Mouse (Mus musculus) kidney, postnatal 0 days (tissue): ENCODE measurements at regions not wholly inside any gene's neighbourhood (a gene's known extent, or its start where the extent isn't known, plus 50 kb on each side); places are given as distances from the start of the nearest gene placed in this dataset.

Experiments used
- ATAC-seq: fragments of 200-750 bp; cut with Nextera tagmentation; replicated peaks from 2 replicates; pipeline ENCODE4 v1.8.0; 2017; ENCODE audit warnings: low read depth, moderate number of reproducible peaks, moderate TSS enrichment, moderate library complexity; ENCODE audit not compliant: low FRiP score
- DNase-seq: peaks from one replicate; pipeline ENCODE4 v3.0.0-alpha.2; 2016; ENCODE audit warnings: low spot score
- H3K27ac ChIP-seq: fragments of 300-500 bp; sonication (generic); 2 replicates; pipeline ENCODE4 v1.5.1; 2014; ENCODE audit warnings: mild to moderate bottlenecking
- H3K27me3 ChIP-seq: fragments of 300-500 bp; sonication (generic); 2 replicates; pipeline ENCODE4 v1.6.1; 2014; ENCODE audit warnings: low read length, mixed read lengths; ENCODE audit not compliant: insufficient read depth
- H3K36me3 ChIP-seq: fragments of 300-500 bp; sonication (generic); 2 replicates; pipeline ENCODE4 v1.6.1; 2014; ENCODE audit warnings: low read length, mixed read lengths; ENCODE audit not compliant: insufficient read depth
- H3K4me1 ChIP-seq: fragments of 300-500 bp; sonication (generic); replicated peaks from 2 replicates; pipeline ENCODE4 v1.6.1; 2014; ENCODE audit warnings: antibody characterized with exemption, low read length, mixed read lengths; ENCODE audit not compliant: insufficient read depth
- H3K4me2 ChIP-seq: fragments of 300-500 bp; sonication (generic); 2 replicates; pipeline ENCODE4 v1.6.1; 2014; ENCODE audit warnings: mild to moderate bottlenecking, low read length, moderate library complexity, mixed read lengths
- H3K4me3 ChIP-seq: fragments of 300-500 bp; sonication (generic); replicated peaks from 2 replicates; pipeline ENCODE4 v1.5.1; 2014; ENCODE audit warnings: low read depth, low read length
- H3K9ac ChIP-seq: fragments of 300-500 bp; sonication (generic); 2 replicates; pipeline ENCODE4 v1.6.1; 2014; ENCODE audit warnings: low read depth, low read length
- H3K9me3 ChIP-seq: fragments of 300-500 bp; sonication (generic); replicated peaks from 2 replicates; pipeline ENCODE4 v1.6.1; 2016; ENCODE audit warnings: low read length, inconsistent platforms, mixed read lengths
- CTCF ChIP-seq: IDR thresholded peaks from 2 replicates; pipeline ENCODE4 v1.5.1; 2016; ENCODE audit warnings: antibody characterized with exemption, low read depth, mild to moderate bottlenecking, moderate library complexity
- WGBS: fragments of 180-500 bp; shearing (Covaris S2); extraction: QIAGEN DNeasy Blood & Tissue Kit; methylation state at CpG from one replicate; pipeline ENCODE4 v1.1.7; 2014; 5-methylcytosine and 5-hydroxymethylcytosine counted together

DNA sequence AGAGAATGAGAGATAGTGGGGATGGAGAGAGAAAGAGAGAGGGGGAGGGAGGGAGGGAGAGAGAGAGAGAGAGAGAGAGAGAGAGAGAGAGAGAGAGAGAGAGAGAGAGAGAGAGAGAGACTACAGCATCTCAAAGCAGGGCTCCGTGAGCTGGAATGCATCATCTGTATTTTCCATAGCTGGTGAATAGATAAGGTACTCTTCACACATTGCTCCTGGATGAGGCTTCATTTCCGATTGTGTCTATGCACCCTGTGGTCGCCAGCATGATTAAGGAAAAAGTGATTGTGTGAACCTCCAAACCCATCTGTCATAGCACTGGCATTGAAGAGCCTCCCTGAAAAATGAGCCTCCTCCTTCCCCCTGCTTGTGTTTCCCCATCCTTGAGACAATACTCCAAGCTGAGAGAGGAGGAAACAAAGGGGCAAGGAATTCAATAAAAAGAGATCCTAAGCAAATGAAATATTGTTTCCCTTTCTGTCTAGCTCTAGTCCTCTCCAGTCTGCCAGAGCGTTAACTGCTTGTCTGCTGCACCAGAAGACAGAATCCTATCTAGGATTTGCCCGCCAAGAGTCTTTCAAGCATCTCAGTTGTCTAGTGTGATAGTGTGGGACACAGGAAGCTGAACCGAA lies 130.4 kb upstream of the Spats2l start:
- DNase-seq, result peak; percentile 66
- 35% methylated on average over 6 of the region's 6 CpGs for WGBS
- no peak overlapping the region for H3K4me2 ChIP-seq
- no peak overlapping the region for H3K27ac ChIP-seq
- H3K36me3 ChIP-seq, result no peaks in the 10 kb centered on the region
- H3K4me3 ChIP-seq, result no peak overlapping the region
- H3K9ac ChIP-seq, result no peak overlapping the region
- H3K4me1 ChIP-seq, result 0 out of 2 replicates have a peak, but pooled peaks cover 2% of the 10 kb centered on the region
- H3K9me3 ChIP-seq, result no peaks in the 10 kb centered on the region
- no peak for TF ChIP-seq CTCF
- no peak for ATAC-seq
- H3K27me3 ChIP-seq, result no peaks in the 10 kb centered on the region

DNA sequence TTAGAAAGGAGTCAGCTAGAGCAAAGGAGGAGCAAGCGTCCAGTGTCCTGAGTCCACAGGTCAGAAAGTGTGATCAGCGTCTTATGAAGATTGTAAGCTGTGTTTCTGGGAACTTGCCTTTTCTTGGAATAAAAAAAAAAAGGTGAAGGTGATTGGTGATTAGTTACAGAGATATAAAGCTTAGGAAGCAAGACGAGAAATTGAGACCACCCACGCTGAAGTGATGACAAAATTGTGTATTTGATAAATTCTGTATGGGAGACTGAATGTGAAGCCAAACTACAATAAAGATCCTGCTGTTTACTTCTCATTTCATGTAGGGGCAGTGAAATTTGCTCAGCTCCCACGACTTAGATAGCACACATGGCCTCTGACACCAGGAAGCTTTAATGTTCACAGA lies 109.0 kb upstream of the Spats2l start:
- DNase-seq (no peak), ATAC-seq (no peak)
- Histone ChIP-seq H3K9me3 (no peaks in the 10 kb centered on the region), H3K36me3 (no peaks in the 10 kb centered on the region), H3K27me3 (no peaks in the 10 kb centered on the region), H3K9ac (no peak overlapping the region), H3K4me1 (no peaks in the 10 kb centered on the region), H3K27ac (no peak overlapping the region), H3K4me3 (no peak overlapping the region), H3K4me2 (no peak overlapping the region)
- 64% methylated on average over 5 of the region's 5 CpGs for WGBS
- no peak for TF ChIP-seq CTCF

DNA sequence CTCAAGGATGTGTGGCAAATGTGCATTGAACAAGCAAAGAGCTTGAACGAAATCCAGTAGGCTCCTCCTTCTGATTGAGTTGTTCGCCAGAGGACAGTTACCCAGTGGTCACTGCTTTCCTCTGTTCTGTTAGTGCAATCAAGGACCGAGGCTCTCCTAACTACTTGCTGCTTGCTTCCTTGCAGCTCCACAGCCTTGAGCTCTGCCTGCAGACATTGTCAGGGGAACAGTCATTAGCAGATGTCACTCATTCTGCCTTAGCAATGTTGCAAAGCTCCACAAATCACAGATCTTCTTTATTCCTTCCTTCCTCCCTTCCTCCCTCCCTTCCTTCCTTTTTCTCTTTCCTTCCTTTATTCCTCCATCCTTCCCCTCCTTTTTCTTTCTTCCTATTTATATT lies 108.2 kb upstream of the Spats2l start:
- H3K27ac ChIP-seq, result no peak overlapping the region
- no peaks in the 10 kb centered on the region for H3K9me3 ChIP-seq
- no peak for TF ChIP-seq CTCF
- no peaks in the 10 kb centered on the region for H3K27me3 ChIP-seq
- H3K36me3 ChIP-seq, result no peaks in the 10 kb centered on the region
- WGBS, result 57% methylated on average over 3 of the region's 3 CpGs
- DNase-seq (no peak), ATAC-seq (no peak)
- H3K9ac ChIP-seq, result no peak overlapping the region
- no peaks in the 10 kb centered on the region for H3K4me1 ChIP-seq
- no peak overlapping the region for H3K4me3 ChIP-seq
- H3K4me2 ChIP-seq, result no peak overlapping the region

DNA sequence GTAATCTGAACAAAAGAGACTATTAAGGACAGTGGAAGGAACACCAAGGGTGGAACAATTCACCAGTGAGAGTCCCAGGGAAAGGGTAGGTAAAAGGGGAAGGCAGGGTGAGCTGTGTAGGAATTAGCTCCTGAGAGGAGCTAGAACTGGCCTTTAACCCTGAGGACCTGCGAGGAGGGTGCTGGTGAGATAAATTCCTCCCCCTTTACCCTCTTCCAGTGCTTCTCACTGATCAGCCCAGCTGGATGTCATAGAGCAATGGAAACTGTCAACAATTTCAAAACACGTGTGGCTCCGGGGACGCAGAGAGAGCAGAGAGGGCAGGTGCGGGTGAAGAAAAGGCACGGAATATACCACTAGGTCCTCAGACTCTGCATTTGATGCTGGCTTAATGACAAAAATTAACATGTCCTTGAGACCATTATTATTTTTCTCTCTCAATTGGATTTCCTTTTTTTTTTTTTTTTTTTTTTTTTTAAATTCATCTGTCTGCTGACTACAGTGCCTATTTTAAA lies 107.7 kb upstream of the Spats2l start:
- Histone ChIP-seq H3K27ac (no peak overlapping the region), H3K9me3 (no peaks in the 10 kb centered on the region), H3K4me3 (no peak overlapping the region), H3K36me3 (no peaks in the 10 kb centered on the region), H3K27me3 (no peaks in the 10 kb centered on the region), H3K4me2 (no peak overlapping the region), H3K4me1 (no peaks in the 10 kb centered on the region), H3K9ac (no peak overlapping the region)
- ATAC-seq (no peak), DNase-seq (no peak)
- WGBS, result 78% methylated on average over 6 of the region's 6 CpGs
- no peak for TF ChIP-seq CTCF

DNA sequence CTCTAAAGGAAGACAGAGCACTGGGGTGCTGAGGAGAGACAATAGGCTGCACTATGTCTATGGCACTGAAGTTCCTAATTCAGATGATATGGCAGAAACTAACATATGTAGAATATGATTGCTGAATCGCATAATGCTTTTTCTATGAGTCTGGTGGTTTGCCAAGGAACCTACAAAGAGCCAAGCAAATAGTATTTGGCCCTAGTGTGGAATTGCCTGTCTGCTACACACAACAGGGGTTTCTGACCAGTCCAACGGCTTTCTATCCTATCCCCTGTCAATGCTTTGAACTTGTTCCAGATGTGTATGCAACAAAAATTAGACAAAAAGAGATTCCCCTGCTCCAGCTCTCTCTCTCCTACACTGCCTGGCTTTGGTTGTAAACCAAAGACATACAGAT lies 100.5 kb upstream of the Spats2l start:
- 79% methylated on average over 2 of the region's 2 CpGs for WGBS
- TF ChIP-seq CTCF, result no peak
- Histone ChIP-seq H3K27ac (no peak overlapping the region), H3K9me3 (no peaks in the 10 kb centered on the region), H3K4me1 (no peaks in the 10 kb centered on the region), H3K36me3 (no peaks in the 10 kb centered on the region), H3K4me2 (no peak overlapping the region), H3K9ac (no peak overlapping the region), H3K4me3 (no peak overlapping the region), H3K27me3 (no peaks in the 10 kb centered on the region)
- DNase-seq (no peak), ATAC-seq (no peak)

DNA sequence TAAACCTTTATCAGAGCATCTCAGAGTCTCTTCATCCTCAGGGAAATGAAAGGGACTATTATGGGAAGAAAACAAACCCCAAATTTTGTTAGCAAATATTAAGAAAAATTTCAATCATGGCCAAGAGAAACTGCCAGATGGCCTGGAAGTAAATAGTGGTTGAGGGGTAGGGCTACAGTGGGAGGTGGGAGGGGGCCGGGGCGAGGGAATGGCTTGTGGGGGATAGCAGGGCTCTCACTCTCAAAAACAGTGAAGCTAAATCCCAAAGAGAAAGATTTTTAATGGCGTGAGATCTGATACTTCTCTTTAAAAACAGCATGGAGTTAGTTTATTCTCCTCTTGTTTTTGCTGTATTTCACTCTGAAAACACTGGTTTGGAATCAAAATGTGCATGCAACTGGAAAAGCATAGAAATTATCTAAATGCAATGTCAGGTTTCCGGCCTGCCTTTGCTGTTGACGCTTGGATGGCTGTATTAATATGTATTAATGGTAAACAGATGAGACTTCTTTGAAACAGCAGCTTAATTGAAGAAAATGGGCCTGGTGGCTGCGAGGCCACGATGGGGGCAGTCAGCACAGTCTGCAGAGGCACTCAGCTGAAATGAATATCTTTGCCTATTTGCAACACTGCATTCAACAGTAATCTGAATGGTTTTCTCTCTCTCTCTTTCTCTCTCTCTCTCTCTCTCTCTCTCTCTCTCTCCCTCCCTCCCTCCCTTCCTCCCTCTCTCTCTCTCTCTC lies 99.8 kb upstream of the Spats2l start:
- Histone ChIP-seq H3K9me3 (no peaks in the 10 kb centered on the region), H3K4me3 (no peak overlapping the region), H3K36me3 (no peaks in the 10 kb centered on the region), H3K4me1 (no peaks in the 10 kb centered on the region), H3K27me3 (no peaks in the 10 kb centered on the region), H3K27ac (no peak overlapping the region), H3K9ac (no peak overlapping the region), H3K4me2 (no peak overlapping the region)
- no peak for TF ChIP-seq CTCF
- 42% methylated on average over 7 of the region's 7 CpGs for WGBS
- ATAC-seq, result no peak
- DNase-seq, result peak; percentile 10
